Mouse (Mus musculus) c-Kit-negative CD71-positive TER-119-positive erythroid progenitor cells, embryonic 14.5 days (primary cell): Measurements from ENCODE around the gene Slc8b1.

Experiments
- DNase-seq: peaks from one replicate; pipeline ENCODE4 v3.0.0-alpha.2; 2013; ENCODE audit warnings: low read depth, low spot score

Slc8b1 gene

DNA sequence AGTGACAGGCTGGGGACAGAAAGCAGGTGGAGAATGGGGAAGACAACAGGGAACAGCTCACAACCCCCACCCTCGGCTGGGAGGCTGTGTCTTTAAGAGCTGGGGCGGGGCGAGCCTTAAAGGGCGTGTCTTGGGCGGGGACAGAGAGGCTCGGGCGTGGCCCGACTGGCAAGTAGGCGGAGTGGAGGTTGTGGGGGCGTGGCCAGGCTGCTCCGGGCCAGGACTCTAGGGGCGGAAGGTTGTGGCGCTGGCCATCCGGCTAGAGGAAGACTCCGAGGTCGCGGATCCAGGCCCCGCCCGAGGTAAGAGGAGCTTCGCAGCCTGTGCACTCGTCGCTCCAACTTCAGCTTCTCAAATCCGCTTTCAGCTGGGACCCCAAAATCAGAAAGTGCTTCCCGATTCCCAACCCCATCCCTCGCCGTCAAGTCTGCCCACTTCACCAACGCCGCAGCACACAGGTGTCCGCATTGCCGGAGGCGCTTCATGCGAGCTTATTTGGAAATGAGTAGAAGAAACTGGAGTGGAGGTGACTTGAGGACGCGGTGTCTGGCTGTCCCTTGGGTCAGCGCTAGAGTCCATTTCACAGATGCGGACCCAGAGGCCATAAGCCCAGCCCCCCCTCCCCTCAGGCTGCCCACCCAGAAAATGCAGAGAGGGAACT is at the start of gene Slc8b1:
Slc8b1 (plus strand) TSS at position 187 of the 661 bp plus-strand sequence.
- DNase-seq = peak; percentile 76

- DNase-seq = no peak
These were observed 49.1 kb upstream of the Slc8b1 start for GRCm38 (mm10) chr5:120461902-120462301.

DNA sequence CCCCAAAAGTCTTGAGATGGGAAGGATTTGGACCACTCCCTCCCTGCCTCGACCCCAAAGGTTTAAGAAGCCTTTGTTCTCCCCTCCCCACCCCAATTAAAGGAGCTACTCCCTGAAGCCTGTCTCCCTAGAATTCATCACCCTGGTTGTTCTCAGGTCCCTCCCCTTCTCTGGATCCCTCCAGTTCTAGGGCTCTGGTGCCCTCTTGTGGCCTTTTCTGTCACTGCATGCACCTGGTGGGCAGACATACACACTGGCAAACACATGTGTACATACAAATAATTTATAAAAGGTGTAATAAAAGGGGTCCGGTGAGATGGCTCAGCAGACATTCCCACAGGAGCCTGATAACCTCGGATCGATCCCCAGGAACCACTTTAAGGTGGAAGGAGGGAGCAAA is 46.6 kb upstream of the Slc8b1 start:
- no peak for DNase-seq

DNA sequence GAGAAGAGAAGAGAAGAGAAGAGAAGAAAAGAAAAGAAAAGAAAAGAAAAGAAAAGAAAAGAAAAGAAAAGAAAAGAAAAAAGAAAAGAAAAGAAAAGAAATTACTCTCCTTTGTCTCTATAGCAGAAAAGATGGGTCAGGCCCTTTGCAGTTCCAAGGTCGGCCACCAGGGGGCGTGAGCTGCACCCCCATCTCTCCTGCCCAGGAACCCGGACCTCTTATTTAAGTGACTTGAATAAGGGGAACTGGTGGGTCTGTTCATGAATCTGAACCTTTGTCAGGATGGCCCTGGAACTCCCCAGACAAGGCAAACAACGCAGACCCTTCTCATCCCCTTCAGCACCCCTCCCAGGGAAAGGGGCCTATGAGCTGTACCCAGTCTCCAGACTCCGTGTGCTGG is 45.9 kb upstream of the Slc8b1 start:
- DNase-seq = peak; percentile 24

DNA sequence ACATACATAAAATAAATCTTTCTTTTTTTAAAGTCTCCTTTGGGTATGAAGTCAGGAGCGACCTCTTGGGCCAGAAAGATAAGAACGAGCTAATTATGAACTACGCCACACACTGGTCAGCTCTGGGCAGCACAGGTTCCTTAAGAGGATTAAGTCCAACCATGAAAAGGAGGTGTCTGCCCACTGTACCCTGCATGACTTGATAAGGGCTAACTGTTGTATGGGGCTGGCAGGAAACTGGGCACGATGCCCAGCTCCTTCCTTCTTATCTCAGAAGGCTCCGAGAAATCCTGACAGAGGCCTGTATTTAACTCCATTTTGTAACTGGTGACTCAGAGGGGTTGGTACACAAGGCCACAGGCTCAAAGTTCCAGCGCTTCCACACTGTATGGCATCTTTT is 45.1 kb upstream of the Slc8b1 start:
- DNase-seq = no peak

DNA sequence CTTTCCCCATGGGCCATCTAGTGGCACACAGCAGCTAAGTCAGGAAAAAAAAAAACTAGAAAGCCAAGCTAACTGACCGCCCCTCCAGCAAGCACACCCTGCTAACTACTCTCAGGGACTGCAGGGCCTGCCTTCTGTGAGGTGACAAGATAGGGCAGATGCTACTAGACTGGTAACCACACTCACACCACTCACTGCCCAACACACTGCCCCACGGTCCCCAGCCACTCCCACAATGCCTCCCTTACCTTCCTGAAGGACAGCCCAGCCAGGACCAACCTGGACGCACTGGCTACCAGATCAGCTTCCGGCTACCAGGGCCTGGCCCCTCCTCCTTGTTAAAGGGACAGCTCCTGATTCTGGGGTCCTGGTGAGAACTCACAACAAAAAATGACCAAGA is 43.9 kb upstream of the Slc8b1 start:
- DNase-seq = no peak

GRCm38 (mm10) chr5:120468336-120468735 is 42.6 kb upstream of the Slc8b1 start:
- DNase-seq = no peak

DNA sequence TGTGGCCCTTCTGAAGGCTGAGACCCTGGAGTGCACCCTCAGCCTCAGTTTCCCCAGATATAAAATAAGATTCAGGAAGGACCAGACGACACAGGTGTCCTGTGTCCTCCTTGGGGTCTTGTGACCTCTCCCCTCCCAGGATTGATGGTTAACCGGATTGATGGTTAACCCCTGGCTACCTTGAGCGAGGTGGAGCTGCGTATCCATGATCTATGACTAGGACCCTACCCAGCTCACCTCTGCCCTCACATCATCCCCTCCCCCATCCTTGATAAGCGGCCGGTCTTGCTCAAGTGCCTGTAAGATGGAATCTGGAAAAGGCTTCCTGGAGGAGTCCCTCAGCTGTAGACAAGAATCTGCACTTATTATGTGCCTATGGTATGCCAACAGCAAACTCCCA is 42.1 kb upstream of the Slc8b1 start:
- no peak for DNase-seq

DNA sequence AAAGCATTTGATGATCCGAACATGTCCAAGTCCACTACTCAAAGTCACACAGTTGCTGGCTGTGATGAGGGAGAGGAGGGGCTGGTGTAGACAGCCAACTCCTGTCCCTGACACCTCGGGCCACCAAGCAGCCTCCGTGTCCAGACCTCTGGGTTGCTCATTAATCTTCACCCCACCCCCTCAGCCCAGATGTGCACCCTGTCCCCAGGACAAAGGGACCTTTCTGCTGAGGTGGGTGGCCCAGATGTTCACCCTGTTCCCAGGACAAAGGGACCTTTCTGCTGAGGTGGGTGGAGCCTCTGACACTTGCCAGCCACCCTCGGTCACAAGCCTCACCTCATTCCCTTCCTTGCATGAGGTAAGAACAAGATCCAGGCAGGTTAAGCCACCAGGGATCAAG is 39.4 kb upstream of the Slc8b1 start:
- DNase-seq = no peak

- DNase-seq = no peak
These were observed 38.2 kb upstream of the Slc8b1 start, which contains the start of gene Sdsl for GRCm38 (mm10) chr5:120472770-120473169. TSS of gene Sdsl (minus strand) at chr5:120472810.

- no peak for DNase-seq
These were observed 37.6 kb upstream of the Slc8b1 start for GRCm38 (mm10) chr5:120473361-120473760.

GRCm38 (mm10) chr5:120475861-120476260 is 35.1 kb upstream of the Slc8b1 start:
- DNase-seq = no peak

GRCm38 (mm10) chr5:120476296-120476695 is 34.7 kb upstream of the Slc8b1 start, which contains the start of gene Sds:
TSS of gene Sds (plus strand) at chr5:120476526.
- DNase-seq = no peak

DNA sequence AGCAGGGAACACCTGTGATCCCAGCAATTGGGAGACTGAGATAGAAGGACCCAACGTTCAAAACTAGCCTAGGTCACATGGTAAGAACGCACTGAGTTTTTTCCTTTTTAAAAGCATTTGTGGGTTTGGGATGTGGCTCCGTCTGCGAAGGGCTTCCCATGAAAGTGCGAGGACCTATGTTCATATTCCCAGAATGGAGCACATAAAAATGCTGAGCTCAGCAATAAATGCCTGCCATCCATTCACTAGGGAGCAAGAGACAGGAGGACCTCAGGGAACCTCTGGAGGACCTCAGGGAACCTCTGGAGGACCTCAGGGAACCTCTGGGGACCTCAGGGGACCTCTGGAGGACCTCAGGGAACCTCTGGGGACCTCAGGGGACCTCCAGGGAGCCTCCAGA is 33.0 kb upstream of the Slc8b1 start:
- DNase-seq = no peak

GRCm38 (mm10) chr5:120479538-120479937 is 31.4 kb upstream of the Slc8b1 start:
- no peak for DNase-seq

DNA sequence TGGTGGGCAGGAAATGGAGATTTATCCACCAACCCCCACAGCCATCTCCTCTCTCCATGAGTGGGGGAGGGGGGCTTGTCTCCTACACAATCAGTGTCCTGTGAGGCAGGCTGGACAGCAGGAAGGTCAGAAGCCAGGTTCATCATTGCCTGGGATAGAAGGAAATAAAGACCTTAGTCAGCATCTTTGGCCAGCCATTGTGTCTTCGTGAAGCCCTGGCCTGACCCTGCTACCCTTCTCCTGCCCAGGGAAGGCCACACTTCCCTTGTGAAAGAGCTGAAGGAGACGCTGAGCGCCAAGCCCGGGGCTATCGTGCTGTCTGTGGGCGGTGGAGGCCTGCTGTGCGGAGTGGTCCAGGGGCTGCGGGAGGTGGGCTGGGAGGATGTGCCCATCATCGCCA is 29.8 kb upstream of the Slc8b1 start:
- no peak for DNase-seq

GRCm38 (mm10) chr5:120483399-120483798 is 27.6 kb upstream of the Slc8b1 start:
- DNase-seq = no peak

- DNase-seq = no peak
These were observed 23.1 kb upstream of the Slc8b1 start for GRCm38 (mm10) chr5:120487844-120488243.

DNA sequence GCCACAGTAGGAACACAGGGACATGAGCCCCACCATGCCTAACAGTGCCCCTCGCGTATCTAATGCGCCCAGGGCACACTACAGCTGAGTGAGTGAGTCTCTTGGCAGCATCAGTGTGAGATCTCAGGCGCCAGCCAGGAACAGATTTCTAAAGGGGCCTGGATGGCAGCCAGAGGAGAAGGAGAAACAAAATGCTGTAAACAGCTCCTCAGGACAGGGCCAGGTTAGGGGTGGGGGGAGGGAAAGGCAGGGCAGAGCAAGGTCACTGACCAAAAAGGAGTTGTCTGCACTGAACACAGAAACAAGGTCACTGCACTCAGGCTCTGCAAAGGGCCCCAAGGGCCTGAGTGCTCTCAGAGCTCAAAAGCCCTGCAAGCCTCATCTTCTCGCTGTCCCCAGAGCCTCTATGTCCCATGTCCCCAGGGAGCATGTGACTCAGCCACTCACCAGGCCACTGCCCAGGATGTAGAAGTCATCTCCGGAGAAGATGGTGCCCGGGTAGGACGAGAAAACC is 20.2 kb upstream of the Slc8b1 start:
- DNase-seq = no peak

DNA sequence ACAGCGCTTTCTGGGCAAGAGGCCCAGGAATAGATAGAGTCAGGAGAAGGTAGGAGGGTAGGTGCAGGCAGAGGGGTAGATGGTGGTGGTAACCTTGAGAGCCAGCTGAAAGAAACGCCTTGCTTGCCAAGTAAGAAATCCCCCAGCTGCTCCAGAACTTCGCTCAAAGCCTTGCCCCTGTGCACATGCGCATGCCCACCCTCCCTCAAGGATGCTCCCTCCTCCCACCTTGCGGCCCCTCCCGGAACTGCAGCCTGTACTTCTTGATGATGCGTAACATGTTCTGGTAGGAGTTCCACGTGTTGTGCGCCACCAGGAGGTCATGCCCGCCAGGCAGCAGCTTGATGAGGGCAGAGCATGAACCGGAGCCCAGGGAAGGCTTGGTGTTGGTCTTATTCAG is 18.5 kb upstream of the Slc8b1 start:
- no peak for DNase-seq

GRCm38 (mm10) chr5:120493440-120493839 is 17.5 kb upstream of the Slc8b1 start:
- no peak for DNase-seq

GRCm38 (mm10) chr5:120493873-120494395 is 17.0 kb upstream of the Slc8b1 start:
- DNase-seq = no peak

- DNase-seq = no peak
These were observed 15.8 kb upstream of the Slc8b1 start for GRCm38 (mm10) chr5:120495064-120495702.
